Mouse (Mus musculus) liver, embryonic 13.5 days (tissue): ENCODE results near the gene Mgat2. TPM values are rescaled to one million over a fixed set of nuclear protein-coding genes. Genes with fewer than 3 reads are reported as not detected.

Experiments used
- ATAC-seq: fragments of 200-750 bp; cut with Nextera tagmentation; 2 replicates; pipeline ENCODE4 v1.8.0; 2017; ENCODE audit warnings: low read depth, mild to moderate bottlenecking, moderate number of reproducible peaks, moderate library complexity
- DNase-seq: peaks from one replicate; pipeline ENCODE4 v3.0.0; 2022
- H3K27ac ChIP-seq: fragments of 300-500 bp; sonication (generic); 2 replicates; pipeline ENCODE4 v1.5.1; 2015; ENCODE audit warnings: moderate library complexity, mild to moderate bottlenecking, inconsistent platforms
- H3K27me3 ChIP-seq: fragments of 300-500 bp; sonication (generic); 2 replicates; pipeline ENCODE4 v1.6.1; 2015; ENCODE audit warnings: mild to moderate bottlenecking, inconsistent platforms
- H3K36me3 ChIP-seq: fragments of 300-500 bp; sonication (generic); 2 replicates; pipeline ENCODE4 v1.6.1; 2015; ENCODE audit warnings: mild to moderate bottlenecking, inconsistent platforms
- H3K4me1 ChIP-seq: fragments of 300-500 bp; sonication (generic); replicated peaks from 2 replicates; pipeline ENCODE4 v1.6.1; 2015; ENCODE audit warnings: inconsistent platforms
- H3K4me2 ChIP-seq: fragments of 300-500 bp; sonication (generic); 2 replicates; pipeline ENCODE4 v1.6.1; 2015; ENCODE audit warnings: inconsistent platforms, mild to moderate bottlenecking, moderate library complexity
- H3K4me3 ChIP-seq: fragments of 300-500 bp; sonication (generic); replicated peaks from 2 replicates; pipeline ENCODE4 v1.5.1; 2015; ENCODE audit warnings: mild to moderate bottlenecking, inconsistent platforms
- H3K9ac ChIP-seq: fragments of 300-500 bp; sonication (generic); 2 replicates; pipeline ENCODE4 v1.6.1; 2015; ENCODE audit warnings: mild to moderate bottlenecking, inconsistent platforms
- H3K9me3 ChIP-seq: fragments of 300-500 bp; sonication (generic); replicated peaks from 2 replicates; pipeline ENCODE4 v1.6.1; 2016; ENCODE audit warnings: inconsistent platforms
- WGBS: fragments of 180-500 bp; shearing (Covaris S2); methylation state at CpG from one replicate; pipeline ENCODE4 v1.1.7; 2015; ENCODE audit not compliant: insufficient replicate concordance; 5-methylcytosine and 5-hydroxymethylcytosine counted together
- polyA plus RNA-seq: library from polyadenylated mRNA; unstranded; fragments of >200 nt; fragmentation: Nextera tagmentation; extraction: Ambion mirVana; gene quantifications from 2 replicates; pipeline ENCODE4 v1.2.1, GENCODE M21; 2015

Mgat2 gene
- polyA plus RNA-seq, 1 experiment from 2014 or later = 27.9 TPM

GRCm38 (mm10) chr12:69181800-69182199, 2.2 kb upstream of the Mgat2 start:
- DNase-seq (no peak), ATAC-seq (no peak)
- no peak overlapping the region for H3K9ac ChIP-seq
- no peak overlapping the region for H3K4me3 ChIP-seq
- peaks cover 43% of the 10 kb centered on the region for H3K36me3 ChIP-seq
- 63% methylated on average over 4 of the region's 4 CpGs for WGBS
- H3K27me3 ChIP-seq = no peaks in the 10 kb centered on the region
- H3K4me1 ChIP-seq = peaks cover 23% of the 10 kb centered on the region
- no peak overlapping the region for H3K27ac ChIP-seq
- H3K4me2 ChIP-seq = no peak overlapping the region
- H3K9me3 ChIP-seq = 0 out of 2 replicates have a peak, but pooled peaks cover 3% of the 10 kb centered on the region

GRCm38 (mm10) chr12:69184342-69185295, 662 bp downstream of the Mgat2 start:
- H3K9ac ChIP-seq = peak overlapping the region; percentile 96
- H3K36me3 ChIP-seq = peaks cover 39% of the 10 kb centered on the region
- ATAC-seq = peak; percentile 52
- no peaks in the 10 kb centered on the region for H3K9me3 ChIP-seq
- H3K4me3 ChIP-seq = peak overlapping the region; percentile 91
- peak overlapping the region; percentile 97 for H3K4me2 ChIP-seq
- WGBS = under 1% methylated on average over 86 of the region's 86 CpGs
- DNase-seq = peak; percentile 42
- H3K27ac ChIP-seq = peak overlapping the region; percentile 94
- peaks cover 39% of the 10 kb centered on the region for H3K4me1 ChIP-seq
- no peaks in the 10 kb centered on the region for H3K27me3 ChIP-seq

GRCm38 (mm10) chr12:69185371-69185770, 1.4 kb downstream of the Mgat2 start:
- no peak for DNase-seq
- H3K27me3 ChIP-seq = no peaks in the 10 kb centered on the region
- H3K27ac ChIP-seq = peak overlapping the region; percentile 94
- H3K36me3 ChIP-seq = peaks cover 44% of the 10 kb centered on the region
- no peak for ATAC-seq
- peak overlapping the region; percentile 97 for H3K4me2 ChIP-seq
- WGBS = 33% methylated on average over 7 of the region's 7 CpGs
- peak overlapping the region; percentile 91 for H3K4me3 ChIP-seq
- H3K4me1 ChIP-seq = peaks cover 39% of the 10 kb centered on the region
- peak overlapping the region; percentile 96 for H3K9ac ChIP-seq
- H3K9me3 ChIP-seq = no peaks in the 10 kb centered on the region

GRCm38 (mm10) chr12:69186811-69187471, 3.0 kb downstream of the Mgat2 start:
- Histone ChIP-seq H3K27me3 (no peaks in the 10 kb centered on the region), H3K4me3 (peak overlapping the region; percentile 21; the same call in 1 of the 2 replicates), H3K9me3 (no peaks in the 10 kb centered on the region), H3K4me1 (peaks cover 39% of the 10 kb centered on the region), H3K9ac (peak overlapping the region; percentile 49), H3K4me2 (peak overlapping the region; percentile 34), H3K27ac (peak overlapping the region; percentile 59), H3K36me3 (peaks cover 48% of the 10 kb centered on the region)
- WGBS = 53% methylated on average over 5 of the region's 5 CpGs
- DNase-seq (no peak), ATAC-seq (no peak)

- peaks cover 38% of the 10 kb centered on the region for H3K4me1 ChIP-seq
- no peak overlapping the region for H3K9ac ChIP-seq
- peaks cover 54% of the 10 kb centered on the region for H3K36me3 ChIP-seq
- H3K27ac ChIP-seq = no peak overlapping the region
- H3K27me3 ChIP-seq = no peaks in the 10 kb centered on the region
- no peak overlapping the region for H3K4me3 ChIP-seq
- no peak for ATAC-seq
- no peak for DNase-seq
- H3K4me2 ChIP-seq = no peak overlapping the region
- 82% methylated on average over 9 of the region's 9 CpGs for WGBS
- H3K9me3 ChIP-seq = no peaks in the 10 kb centered on the region
These were observed 6.1 kb downstream of the Mgat2 start for GRCm38 (mm10) chr12:69190074-69190473.

GRCm38 (mm10) chr12:69190522-69190921, 6.6 kb downstream of the Mgat2 start:
- H3K27me3 ChIP-seq = no peaks in the 10 kb centered on the region
- H3K27ac ChIP-seq = no peak overlapping the region
- peaks cover 54% of the 10 kb centered on the region for H3K36me3 ChIP-seq
- ATAC-seq (no peak), DNase-seq (no peak)
- H3K9me3 ChIP-seq = no peaks in the 10 kb centered on the region
- no peak overlapping the region for H3K9ac ChIP-seq
- WGBS = 95% methylated on average over 1 of the region's 1 CpGs
- H3K4me2 ChIP-seq = no peak overlapping the region
- H3K4me3 ChIP-seq = no peak overlapping the region
- H3K4me1 ChIP-seq = peaks cover 36% of the 10 kb centered on the region

GRCm38 (mm10) chr12:69191396-69191795, 7.4 kb downstream of the Mgat2 start:
- WGBS = 76% methylated on average over 5 of the region's 5 CpGs
- Histone ChIP-seq H3K36me3 (peaks cover 54% of the 10 kb centered on the region), H3K27ac (no peak overlapping the region), H3K27me3 (no peaks in the 10 kb centered on the region), H3K4me1 (peaks cover 35% of the 10 kb centered on the region), H3K4me2 (no peak overlapping the region), H3K9ac (no peak overlapping the region), H3K9me3 (no peaks in the 10 kb centered on the region), H3K4me3 (no peak overlapping the region)
- ATAC-seq = no peak
- no peak for DNase-seq

GRCm38 (mm10) chr12:69192637-69193036, 8.7 kb downstream of the Mgat2 start:
- ATAC-seq (no peak), DNase-seq (no peak)
- no peak overlapping the region for H3K27ac ChIP-seq
- peaks cover 47% of the 10 kb centered on the region for H3K36me3 ChIP-seq
- H3K27me3 ChIP-seq = no peaks in the 10 kb centered on the region
- peaks cover 26% of the 10 kb centered on the region for H3K4me1 ChIP-seq
- 92% methylated on average over 2 of the region's 2 CpGs for WGBS
- no peak overlapping the region for H3K9ac ChIP-seq
- no peaks in the 10 kb centered on the region for H3K9me3 ChIP-seq
- no peak overlapping the region for H3K4me3 ChIP-seq
- no peak overlapping the region for H3K4me2 ChIP-seq

GRCm38 (mm10) chr12:69196444-69197377, 12.8 kb downstream of the Mgat2 start, which contains the start of gene Gm49383:
Gm49383 (minus strand) TSS chr12:69197104.
- Histone ChIP-seq H3K9ac (peak within 1 kb of the TSS; percentile 92), H3K4me3 (peak within 1 kb of the TSS; percentile 95), H3K9me3 (no peaks in the 10 kb centered on the region), H3K27me3 (no peaks in the 10 kb centered on the region), H3K4me2 (peak within 1 kb of the TSS; percentile 98), H3K4me1 (peaks cover 39% of the 10 kb centered on the region), H3K27ac (peak within 1 kb of the TSS; percentile 88), H3K36me3 (peaks cover 38% of the 10 kb centered on the region)
- peak; percentile 76 for ATAC-seq
- peak; percentile 59 for DNase-seq
- WGBS = under 1% methylated on average over 75 of the region's 75 CpGs

GRCm38 (mm10) chr12:69197378-69198163, 13.6 kb downstream of the Mgat2 start:
- Histone ChIP-seq H3K4me3 (peak overlapping the region; percentile 95), H3K4me2 (peak overlapping the region; percentile 98), H3K27ac (peak overlapping the region; percentile 88), H3K9ac (peak overlapping the region; percentile 92), H3K27me3 (no peaks in the 10 kb centered on the region), H3K36me3 (peaks cover 39% of the 10 kb centered on the region), H3K9me3 (no peaks in the 10 kb centered on the region), H3K4me1 (peaks cover 39% of the 10 kb centered on the region)
- peak; percentile 79 for ATAC-seq
- under 1% methylated on average over 94 of the region's 94 CpGs for WGBS
- DNase-seq = peak; percentile 62
